Mouse (Mus musculus) G1E (cell line): ENCODE measurements around the gene Zc3h4.

Source experiments
- CTCF ChIP-seq: IDR thresholded peaks from 2 replicates; pipeline ENCODE4 v1.5.1; 2012; ENCODE audit warnings: low read depth, low read length, inconsistent platforms, mixed read lengths
- GATA1 ChIP-seq: IDR thresholded peaks from 2 replicates; pipeline ENCODE4 v1.6.1; 2012; ENCODE audit warnings: borderline replicate concordance, low read length, inconsistent platforms, mixed read lengths
- GATA2 ChIP-seq: IDR thresholded peaks from 2 replicates; pipeline ENCODE4 v1.6.1; 2012; ENCODE audit warnings: low read depth, low read length, inconsistent platforms, borderline replicate concordance
- POLR2AphosphoS5 ChIP-seq: IDR thresholded peaks from 2 replicates; pipeline ENCODE4 v1.6.1; 2012; ENCODE audit warnings: low read depth, low read length, inconsistent platforms; ENCODE audit not compliant: insufficient replicate concordance
- TAL1 ChIP-seq: conservative IDR thresholded peaks from 2 replicates; pipeline ENCODE4 v1.6.1; 2012; ENCODE audit warnings: low read depth, low read length, inconsistent platforms, mixed read lengths

DNA sequence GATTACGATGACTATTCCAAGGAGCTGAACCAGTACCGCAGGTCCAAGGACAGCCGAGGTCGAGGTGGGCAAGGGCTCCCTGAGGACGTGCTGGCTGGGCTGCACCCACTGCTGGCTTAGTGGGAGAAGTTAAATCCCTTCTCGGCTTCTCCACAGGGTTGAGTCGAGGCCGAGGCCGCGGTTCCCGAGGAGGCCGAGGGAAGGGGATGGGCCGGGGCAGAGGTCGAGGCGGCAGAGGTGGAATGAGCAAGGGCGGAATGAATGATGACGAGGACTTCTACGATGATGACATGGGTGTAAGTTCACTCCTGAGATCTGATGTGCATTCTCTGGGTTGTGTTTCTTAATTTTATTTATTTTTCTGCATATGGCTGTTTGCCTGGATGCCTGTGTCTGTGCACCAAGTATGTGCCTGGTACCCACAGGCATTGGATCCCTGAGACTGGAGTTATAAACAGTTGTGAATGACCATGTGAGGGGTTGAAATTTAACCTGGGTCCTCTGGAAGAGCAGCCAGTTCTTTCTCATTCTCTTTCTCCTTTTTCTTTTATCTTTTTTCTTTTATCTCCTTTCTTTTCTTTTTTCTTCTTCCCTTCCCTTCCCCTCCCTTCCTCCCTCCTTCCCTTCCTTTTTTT is 21.6 kb downstream of the Zc3h4 start:
- no peak for TF ChIP-seq CTCF
- TF ChIP-seq GATA1 = no peak
- no peak for TF ChIP-seq GATA2
- no peak for TF ChIP-seq TAL1
- no peak for TF ChIP-seq POLR2AphosphoS5
